Mouse (Mus musculus): ENCODE measurements around the gene Zfp668. TPM values are rescaled to one million over a fixed set of nuclear protein-coding genes. Genes with fewer than 3 reads are reported as not detected.

The Zfp668 gene
- 21.0 and 25.6 TPM in 2 replicates for polyA plus RNA-seq (2015; fragmentation: Nextera tagmentation; extraction: Ambion mirVana)

DNA sequence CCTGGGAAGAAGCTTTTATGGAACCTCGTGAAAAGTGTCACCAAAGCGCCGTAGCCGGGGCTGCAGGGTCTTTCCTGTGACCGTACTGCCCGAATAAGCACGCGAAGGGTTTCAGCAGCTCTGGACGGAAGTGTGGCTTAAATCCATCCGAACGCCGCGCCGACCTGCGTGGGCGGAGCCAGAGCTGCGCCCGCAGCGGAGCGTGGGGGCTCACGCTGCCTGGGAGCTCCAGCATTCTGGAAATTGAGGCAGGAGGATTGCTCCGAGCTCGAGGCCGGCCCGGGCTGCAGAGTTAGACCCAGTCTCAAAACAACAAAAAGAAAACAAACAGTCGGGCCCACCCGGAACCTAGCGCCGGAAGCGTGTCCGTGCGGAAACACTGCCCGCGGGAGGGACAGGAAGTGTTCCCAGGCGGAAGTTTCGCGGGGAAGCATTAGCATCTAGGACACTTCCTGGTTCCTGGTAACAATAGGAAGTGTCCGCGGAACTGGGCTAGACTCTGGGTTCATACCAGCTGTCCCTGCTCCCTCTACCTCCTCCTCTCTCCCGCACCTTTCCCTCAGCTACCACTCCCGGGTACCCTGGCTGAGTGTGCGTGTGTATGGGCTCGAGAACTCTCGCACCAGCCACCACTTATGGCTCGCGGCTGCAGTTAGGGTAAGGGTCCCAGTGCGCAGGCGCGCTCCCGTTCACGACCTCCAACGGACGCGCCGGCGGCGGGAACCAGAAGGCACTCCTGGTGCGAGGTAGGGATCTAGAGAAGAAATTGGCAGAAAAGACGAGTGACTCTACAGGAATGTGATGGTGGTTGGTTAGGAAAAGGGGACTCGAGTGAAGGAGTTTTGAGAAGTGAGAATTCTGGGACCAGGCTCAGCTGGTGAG is at the start of gene Zfp668:
Zfp668 (minus strand) TSS at position 362 of the 882 bp plus-strand sequence.
- WGBS: under 1% methylated on average over 60 of the region's 60 CpGs
- Histone ChIP-seq H3K27me3 (ENCODE audit: insufficient read depth, low read length) (no peaks in the 10 kb centered on the region), H3K27ac (ENCODE audit: low read length) (peak within 1 kb of the TSS; percentile 99), H3K9me3 (ENCODE audit: low read length) (no peaks in the 10 kb centered on the region), H3K9ac (replicated peaks; ENCODE audit: low read length) (peak within 1 kb of the TSS; percentile 91), H3K4me2 (replicated peaks; ENCODE audit: low read depth, low read length) (peak within 1 kb of the TSS; percentile 85), H3K4me3 (ENCODE audit: low read length) (peak within 1 kb of the TSS; percentile 93), H3K4me1 (ENCODE audit: insufficient read depth, low read length) (peaks cover 26% of the 10 kb centered on the region), H3K36me3 (ENCODE audit: insufficient read depth, low read length) (peaks cover 39% of the 10 kb centered on the region)
- ATAC-seq (ENCODE audit: low FRiP score, low TSS enrichment): peak; percentile 76

DNA sequence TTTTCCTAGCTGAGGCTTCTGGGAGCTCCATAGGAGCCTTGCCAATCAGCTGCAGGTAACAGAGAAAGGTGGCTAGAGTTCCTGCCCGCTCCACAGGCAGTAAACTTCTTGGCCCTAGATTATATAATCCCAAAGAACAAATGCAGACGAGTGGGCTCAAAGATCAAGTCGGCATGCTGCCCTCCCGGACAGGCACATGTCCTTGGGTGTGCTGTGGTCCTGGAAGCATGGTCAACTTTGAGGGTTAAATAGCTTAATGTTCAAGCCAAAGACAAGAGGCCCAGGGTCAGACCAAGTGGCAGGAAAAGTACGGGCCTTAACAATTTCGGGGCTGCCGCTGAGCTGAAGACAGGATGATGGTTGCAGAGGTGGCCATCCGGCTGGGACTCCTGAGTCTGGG is 49.4 kb upstream of the Zfp668 start:
- H3K9ac ChIP-seq (replicated peaks; ENCODE audit: low read length): peak overlapping the region; percentile 56
- 77% methylated on average over 8 of the region's 8 CpGs for WGBS
- H3K9me3 ChIP-seq (ENCODE audit: low read length): no peaks in the 10 kb centered on the region
- H3K36me3 ChIP-seq (ENCODE audit: insufficient read depth, low read length): peaks cover 25% of the 10 kb centered on the region
- peaks cover 42% of the 10 kb centered on the region for H3K4me1 ChIP-seq (ENCODE audit: insufficient read depth, low read length)
- peak overlapping the region; percentile 97 for H3K27ac ChIP-seq (ENCODE audit: low read length)
- no peak overlapping the region for H3K4me3 ChIP-seq (ENCODE audit: low read length)
- H3K4me2 ChIP-seq (replicated peaks; ENCODE audit: low read depth, low read length): no peak overlapping the region
- ATAC-seq (ENCODE audit: low FRiP score, low TSS enrichment): 0 out of 2 replicates have a peak, but pooled peaks have one; percentile 9
- H3K27me3 ChIP-seq (ENCODE audit: insufficient read depth, low read length): no peaks in the 10 kb centered on the region

DNA sequence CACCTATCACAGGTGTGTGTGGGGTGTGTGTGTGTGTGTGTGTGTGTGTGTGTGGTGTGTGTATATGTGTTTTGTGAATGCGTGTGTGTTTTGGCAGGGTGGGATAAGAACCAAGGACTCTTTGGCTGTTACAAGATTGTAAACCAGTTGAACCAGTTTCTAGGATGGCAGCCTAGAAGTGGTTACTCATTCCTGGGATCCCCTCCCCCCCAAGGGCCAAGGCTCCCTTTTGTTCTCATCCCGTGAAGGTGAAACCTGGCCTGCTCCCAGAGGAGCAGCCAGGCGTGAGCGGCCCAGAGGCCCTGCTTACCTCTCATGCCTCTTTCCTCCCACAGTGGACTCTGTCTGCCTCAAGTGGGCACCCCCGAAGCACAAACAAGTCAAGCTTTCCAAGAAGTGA is 48.6 kb upstream of the Zfp668 start:
- ATAC-seq (ENCODE audit: low FRiP score, low TSS enrichment): peak; percentile 88
- Histone ChIP-seq H3K27ac (ENCODE audit: low read length) (peak overlapping the region; percentile 97), H3K9me3 (ENCODE audit: low read length) (no peaks in the 10 kb centered on the region), H3K27me3 (ENCODE audit: insufficient read depth, low read length) (no peaks in the 10 kb centered on the region), H3K4me1 (ENCODE audit: insufficient read depth, low read length) (peaks cover 38% of the 10 kb centered on the region), H3K4me3 (ENCODE audit: low read length) (no peak overlapping the region), H3K4me2 (replicated peaks; ENCODE audit: low read depth, low read length) (peak overlapping the region; percentile 14; the same call in 1 of the 2 replicates), H3K9ac (replicated peaks; ENCODE audit: low read length) (peak overlapping the region; percentile 56), H3K36me3 (ENCODE audit: insufficient read depth, low read length) (peaks cover 25% of the 10 kb centered on the region)
- WGBS: 47% methylated on average over 5 of the region's 5 CpGs

DNA sequence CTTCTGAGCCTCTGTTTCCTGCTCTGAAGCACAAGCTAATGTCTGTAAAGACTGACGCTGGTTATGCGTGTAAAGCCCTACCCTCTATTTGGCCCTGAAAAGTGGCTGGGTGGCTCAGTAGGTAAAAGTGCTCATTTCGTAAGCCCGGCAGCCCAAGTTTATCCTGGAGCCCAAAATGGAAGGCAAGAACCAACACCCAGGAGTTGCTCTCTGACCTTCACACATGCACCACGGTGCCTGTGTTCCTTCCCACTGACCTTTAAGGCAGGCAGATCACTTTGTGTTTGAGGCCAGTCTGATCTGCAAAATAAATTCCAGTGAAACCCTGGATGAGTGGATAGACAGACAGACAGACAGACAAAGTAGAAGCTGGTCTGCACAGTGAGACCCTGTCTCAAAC is 47.1 kb upstream of the Zfp668 start:
- no peak for ATAC-seq (ENCODE audit: low FRiP score, low TSS enrichment)
- no peak overlapping the region for H3K4me3 ChIP-seq (ENCODE audit: low read length)
- peak overlapping the region; percentile 97 for H3K27ac ChIP-seq (ENCODE audit: low read length)
- peaks cover 35% of the 10 kb centered on the region for H3K4me1 ChIP-seq (ENCODE audit: insufficient read depth, low read length)
- H3K9me3 ChIP-seq (ENCODE audit: low read length): no peaks in the 10 kb centered on the region
- peaks cover 25% of the 10 kb centered on the region for H3K36me3 ChIP-seq (ENCODE audit: insufficient read depth, low read length)
- H3K27me3 ChIP-seq (ENCODE audit: insufficient read depth, low read length): no peaks in the 10 kb centered on the region
- 91% methylated on average over 5 of the region's 5 CpGs for WGBS
- no peak overlapping the region for H3K4me2 ChIP-seq (replicated peaks; ENCODE audit: low read depth, low read length)
- no peak overlapping the region for H3K9ac ChIP-seq (replicated peaks; ENCODE audit: low read length)

DNA sequence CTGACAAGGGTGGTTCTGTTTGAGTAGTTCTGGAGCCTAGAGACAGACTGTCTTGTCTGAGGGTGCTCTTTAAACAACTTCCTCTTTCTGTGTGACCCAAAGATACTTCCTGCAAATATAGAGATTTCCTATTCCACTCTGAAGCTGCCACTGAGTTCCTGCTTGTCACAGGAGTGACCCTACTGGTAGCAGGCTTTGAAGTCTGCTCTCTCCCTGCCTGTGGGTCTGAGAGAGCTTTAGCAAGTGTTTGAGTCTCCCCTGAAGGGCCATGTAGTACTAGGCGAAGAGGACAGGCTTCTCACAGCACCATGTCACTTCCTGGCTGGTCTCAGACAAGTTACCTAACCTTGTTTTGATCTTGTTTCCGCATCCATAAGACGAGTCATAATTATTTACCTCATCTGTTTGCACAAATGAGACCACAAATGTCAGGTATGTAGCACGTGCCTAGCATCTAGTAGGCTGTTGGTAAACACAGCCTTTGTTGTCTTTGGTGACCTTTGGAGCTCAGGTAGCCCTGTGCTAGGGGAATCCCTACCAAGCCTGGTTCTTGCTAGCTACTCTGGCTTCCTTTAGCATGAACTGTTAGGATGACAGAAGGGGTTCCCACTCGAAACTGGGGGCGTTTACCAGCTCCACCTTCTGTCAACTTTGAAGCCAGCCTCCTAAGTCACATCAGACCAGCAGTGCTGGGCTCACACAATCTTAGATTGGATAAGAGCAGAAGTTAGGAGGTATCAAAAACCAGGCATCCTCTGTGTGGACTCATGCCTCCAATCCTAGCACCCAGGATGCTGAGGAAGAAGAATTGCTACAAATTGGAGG is 46.0 kb upstream of the Zfp668 start:
- Histone ChIP-seq H3K4me2 (replicated peaks; ENCODE audit: low read depth, low read length) (no peak overlapping the region), H3K4me1 (ENCODE audit: insufficient read depth, low read length) (peaks cover 31% of the 10 kb centered on the region), H3K4me3 (ENCODE audit: low read length) (no peak overlapping the region), H3K36me3 (ENCODE audit: insufficient read depth, low read length) (peaks cover 33% of the 10 kb centered on the region), H3K9ac (replicated peaks; ENCODE audit: low read length) (no peak overlapping the region), H3K27me3 (ENCODE audit: insufficient read depth, low read length) (no peaks in the 10 kb centered on the region), H3K9me3 (ENCODE audit: low read length) (no peaks in the 10 kb centered on the region), H3K27ac (ENCODE audit: low read length) (no peak overlapping the region; the same call in 1 of the 2 replicates)
- no peak for ATAC-seq (ENCODE audit: low FRiP score, low TSS enrichment)
- WGBS: 81% methylated on average over 6 of the region's 6 CpGs

DNA sequence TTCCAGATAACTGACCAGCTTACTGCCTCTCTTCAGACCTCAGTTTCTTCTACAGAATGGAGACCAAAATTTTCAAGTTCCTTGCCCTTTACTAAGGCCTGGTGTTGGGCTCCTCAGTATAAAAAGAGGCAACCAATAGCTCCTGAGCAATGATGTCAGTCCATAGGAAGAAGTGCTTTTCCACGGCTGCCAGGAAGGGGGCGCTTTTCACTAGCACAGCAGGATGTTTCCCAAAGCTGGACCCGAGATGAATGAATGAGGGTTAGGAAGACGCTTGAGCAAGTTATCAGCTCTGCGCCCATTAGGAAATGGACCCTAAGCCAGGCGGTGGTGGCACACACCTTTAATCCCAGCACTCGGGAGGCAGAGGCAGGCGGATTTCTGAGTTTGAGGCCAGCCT is 44.9 kb upstream of the Zfp668 start:
- H3K9me3 ChIP-seq (ENCODE audit: low read length): no peaks in the 10 kb centered on the region
- WGBS: 72% methylated on average over 8 of the region's 8 CpGs

DNA sequence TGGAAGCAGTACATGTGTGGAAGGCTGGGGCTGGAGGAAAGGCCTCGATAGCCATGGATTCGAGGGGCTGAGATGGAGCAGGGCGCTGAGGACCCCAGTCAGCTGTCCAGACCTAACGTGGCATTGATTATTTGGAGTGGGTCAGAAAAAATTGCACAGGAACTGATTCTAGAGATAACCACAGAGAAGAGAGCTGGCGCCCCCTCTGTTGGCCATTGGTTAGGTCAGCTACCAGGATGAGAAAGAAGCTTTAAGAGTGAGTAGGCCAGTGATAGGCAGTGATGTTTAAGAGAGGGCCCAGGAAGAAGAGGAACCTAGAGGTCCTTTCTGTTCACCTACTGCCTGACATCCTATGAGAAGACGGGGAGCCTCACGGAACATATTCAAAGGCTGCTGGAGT is 42.7 kb upstream of the Zfp668 start:
- peaks cover 7% of the 10 kb centered on the region; the same call in 1 of the 2 replicates for H3K4me1 ChIP-seq (ENCODE audit: insufficient read depth, low read length)
- no peak overlapping the region for H3K27ac ChIP-seq (ENCODE audit: low read length)
- H3K4me2 ChIP-seq (replicated peaks; ENCODE audit: low read depth, low read length): no peak overlapping the region
- no peak overlapping the region for H3K4me3 ChIP-seq (ENCODE audit: low read length)
- peaks cover 29% of the 10 kb centered on the region for H3K36me3 ChIP-seq (ENCODE audit: insufficient read depth, low read length)
- no peak for ATAC-seq (ENCODE audit: low FRiP score, low TSS enrichment)
- WGBS: 80% methylated on average over 7 of the region's 7 CpGs
- H3K9ac ChIP-seq (replicated peaks; ENCODE audit: low read length): no peak overlapping the region
- H3K9me3 ChIP-seq (ENCODE audit: low read length): no peaks in the 10 kb centered on the region
- H3K27me3 ChIP-seq (ENCODE audit: insufficient read depth, low read length): no peaks in the 10 kb centered on the region

More for the DNA sequence above, 44.9 kb upstream of the Zfp668 start:
- Histone ChIP-seq H3K36me3 (ENCODE audit: insufficient read depth, low read length) (peaks cover 29% of the 10 kb centered on the region), H3K4me1 (ENCODE audit: insufficient read depth, low read length) (peaks cover 27% of the 10 kb centered on the region), H3K27ac (ENCODE audit: low read length) (no peak overlapping the region), H3K9ac (replicated peaks; ENCODE audit: low read length) (no peak overlapping the region), H3K27me3 (ENCODE audit: insufficient read depth, low read length) (no peaks in the 10 kb centered on the region), H3K4me3 (ENCODE audit: low read length) (no peak overlapping the region), H3K4me2 (replicated peaks; ENCODE audit: low read depth, low read length) (no peak overlapping the region)
- no peak for ATAC-seq (ENCODE audit: low FRiP score, low TSS enrichment)

DNA sequence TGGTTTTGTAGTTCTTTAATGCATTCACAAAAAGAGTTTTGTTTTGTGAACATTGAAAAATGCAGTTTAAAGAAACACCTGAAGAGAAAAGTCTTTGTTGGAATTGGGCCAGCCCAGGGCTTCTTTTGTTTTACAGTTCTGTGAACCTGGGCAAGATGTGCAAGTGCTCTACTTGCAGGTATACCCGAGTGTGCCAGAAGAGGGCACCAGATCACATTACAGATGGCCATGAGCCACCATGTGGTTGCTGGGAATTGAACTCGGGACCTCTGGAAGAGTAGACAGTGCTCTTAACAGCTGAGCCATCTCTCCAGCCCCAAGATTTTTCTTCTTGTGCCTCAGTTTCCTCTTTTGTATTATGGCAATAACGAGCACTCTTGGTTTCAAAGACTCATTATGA is 41.6 kb upstream of the Zfp668 start:
- Histone ChIP-seq H3K9me3 (ENCODE audit: low read length) (no peaks in the 10 kb centered on the region), H3K4me3 (ENCODE audit: low read length) (no peak overlapping the region), H3K9ac (replicated peaks; ENCODE audit: low read length) (no peak overlapping the region), H3K4me2 (replicated peaks; ENCODE audit: low read depth, low read length) (no peak overlapping the region), H3K27ac (ENCODE audit: low read length) (no peak overlapping the region), H3K4me1 (ENCODE audit: insufficient read depth, low read length) (peaks cover 1% of the 10 kb centered on the region), H3K27me3 (ENCODE audit: insufficient read depth, low read length) (no peaks in the 10 kb centered on the region), H3K36me3 (ENCODE audit: insufficient read depth, low read length) (peaks cover 29% of the 10 kb centered on the region)
- no peak for ATAC-seq (ENCODE audit: low FRiP score, low TSS enrichment)
- WGBS: 61% methylated on average over 3 of the region's 3 CpGs

DNA sequence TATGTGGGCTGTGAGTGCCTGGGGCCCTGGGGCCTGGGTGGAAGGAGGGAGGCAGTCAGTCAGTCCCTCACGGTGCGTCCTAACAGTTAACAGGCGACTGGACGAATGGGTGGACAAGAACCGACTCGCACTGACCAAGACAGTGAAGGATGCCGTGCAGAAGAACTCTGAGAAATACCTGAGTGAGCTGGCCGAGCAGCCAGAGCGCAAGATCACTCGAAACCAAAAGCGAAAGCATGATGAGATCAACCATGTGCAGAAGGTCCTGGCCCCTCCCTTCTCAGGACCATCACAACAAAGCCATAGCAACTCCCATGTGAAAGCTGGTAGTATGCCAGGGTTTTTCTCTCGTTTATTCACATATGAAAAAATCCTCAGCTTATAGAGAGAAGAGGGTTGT is 38.7 kb upstream of the Zfp668 start:
- peaks cover 5% of the 10 kb centered on the region for H3K4me1 ChIP-seq (ENCODE audit: insufficient read depth, low read length)
- no peak for ATAC-seq (ENCODE audit: low FRiP score, low TSS enrichment)
- H3K4me2 ChIP-seq (replicated peaks; ENCODE audit: low read depth, low read length): no peak overlapping the region
- H3K4me3 ChIP-seq (ENCODE audit: low read length): no peak overlapping the region
- no peak overlapping the region for H3K9ac ChIP-seq (replicated peaks; ENCODE audit: low read length)
- H3K9me3 ChIP-seq (ENCODE audit: low read length): no peaks in the 10 kb centered on the region
- H3K27me3 ChIP-seq (ENCODE audit: insufficient read depth, low read length): no peaks in the 10 kb centered on the region
- no peak overlapping the region for H3K27ac ChIP-seq (ENCODE audit: low read length)
- WGBS: 89% methylated on average over 12 of the region's 12 CpGs
- peaks cover 26% of the 10 kb centered on the region for H3K36me3 ChIP-seq (ENCODE audit: insufficient read depth, low read length)

Data from kidney, embryonic 16.5 days (tissue).